Mouse (Mus musculus): ENCODE measurements at regions not wholly inside any gene's neighbourhood (a gene's known extent, or its start where the extent isn't known, plus 50 kb on each side); places are given as distances from the start of the nearest gene placed in this dataset.

- Histone ChIP-seq H3K27ac (ENCODE audit: low read length) (no peak overlapping the region), H3K4me2 (ENCODE audit: low read depth, low read length) (no peak overlapping the region), H3K27me3 (ENCODE audit: control insufficient read depth, insufficient read depth, low read length) (no peaks in the 10 kb centered on the region), H3K9ac (ENCODE audit: low read length) (no peak overlapping the region), H3K36me3 (ENCODE audit: control insufficient read depth, insufficient read depth, low read length) (no peaks in the 10 kb centered on the region), H3K4me3 (replicated peaks; ENCODE audit: low read length) (no peak overlapping the region), H3K9me3 (replicated peaks; ENCODE audit: control insufficient read depth, low read length) (no peaks in the 10 kb centered on the region), H3K4me1 (ENCODE audit: control insufficient read depth, insufficient read depth, low read length) (no peaks in the 10 kb centered on the region)
- no peak for ATAC-seq (ENCODE audit: insufficient read depth, low FRiP score)
- WGBS: 71% methylated on average over 5 of the region's 5 CpGs
Measured at GRCm38 (mm10) chr1:45625921-45626320, 122.8 kb upstream of the Col5a2 start.

GRCm38 (mm10) chr1:45626733-45627132, 123.7 kb upstream of the Col5a2 start:
- Histone ChIP-seq H3K27ac (ENCODE audit: low read length) (no peak overlapping the region), H3K36me3 (ENCODE audit: control insufficient read depth, insufficient read depth, low read length) (no peaks in the 10 kb centered on the region), H3K4me2 (ENCODE audit: low read depth, low read length) (no peak overlapping the region), H3K9me3 (replicated peaks; ENCODE audit: control insufficient read depth, low read length) (no peaks in the 10 kb centered on the region), H3K4me1 (ENCODE audit: control insufficient read depth, insufficient read depth, low read length) (no peaks in the 10 kb centered on the region), H3K4me3 (replicated peaks; ENCODE audit: low read length) (no peak overlapping the region), H3K27me3 (ENCODE audit: control insufficient read depth, insufficient read depth, low read length) (no peaks in the 10 kb centered on the region), H3K9ac (ENCODE audit: low read length) (no peak overlapping the region)
- no peak for ATAC-seq (ENCODE audit: insufficient read depth, low FRiP score)
- 45% methylated on average over 2 of the region's 2 CpGs for WGBS

GRCm38 (mm10) chr1:45627840-45628239, 124.8 kb upstream of the Col5a2 start:
- no peak overlapping the region for H3K27ac ChIP-seq (ENCODE audit: low read length)
- no peak overlapping the region for H3K4me2 ChIP-seq (ENCODE audit: low read depth, low read length)
- 19% methylated on average over 2 of the region's 2 CpGs for WGBS
- H3K4me1 ChIP-seq (ENCODE audit: control insufficient read depth, insufficient read depth, low read length): no peaks in the 10 kb centered on the region
- H3K36me3 ChIP-seq (ENCODE audit: control insufficient read depth, insufficient read depth, low read length): no peaks in the 10 kb centered on the region
- no peak overlapping the region for H3K9ac ChIP-seq (ENCODE audit: low read length)
- no peaks in the 10 kb centered on the region for H3K27me3 ChIP-seq (ENCODE audit: control insufficient read depth, insufficient read depth, low read length)
- peaks cover 5% of the 10 kb centered on the region; the same call in 1 of the 2 replicates for H3K9me3 ChIP-seq (replicated peaks; ENCODE audit: control insufficient read depth, low read length)
- H3K4me3 ChIP-seq (replicated peaks; ENCODE audit: low read length): no peak overlapping the region
- ATAC-seq (ENCODE audit: insufficient read depth, low FRiP score): no peak

- Histone ChIP-seq H3K4me3 (replicated peaks; ENCODE audit: low read length) (no peak overlapping the region), H3K36me3 (ENCODE audit: control insufficient read depth, insufficient read depth, low read length) (no peaks in the 10 kb centered on the region), H3K4me1 (ENCODE audit: control insufficient read depth, insufficient read depth, low read length) (no peaks in the 10 kb centered on the region), H3K9me3 (replicated peaks; ENCODE audit: control insufficient read depth, low read length) (no peaks in the 10 kb centered on the region), H3K9ac (ENCODE audit: low read length) (no peak overlapping the region), H3K27ac (ENCODE audit: low read length) (no peak overlapping the region), H3K4me2 (ENCODE audit: low read depth, low read length) (no peak overlapping the region), H3K27me3 (ENCODE audit: control insufficient read depth, insufficient read depth, low read length) (no peaks in the 10 kb centered on the region)
- no peak for ATAC-seq (ENCODE audit: insufficient read depth, low FRiP score)
Measured at GRCm38 (mm10) chr1:45647301-45647700, 144.2 kb upstream of the Col5a2 start.

- no peak for ATAC-seq (ENCODE audit: insufficient read depth, low FRiP score)
- H3K4me2 ChIP-seq (ENCODE audit: low read depth, low read length): no peak overlapping the region
- H3K4me1 ChIP-seq (ENCODE audit: control insufficient read depth, insufficient read depth, low read length): no peaks in the 10 kb centered on the region
- no peak overlapping the region for H3K4me3 ChIP-seq (replicated peaks; ENCODE audit: low read length)
- no peak overlapping the region for H3K27ac ChIP-seq (ENCODE audit: low read length)
- WGBS: 84% methylated on average over 3 of the region's 3 CpGs
- H3K9me3 ChIP-seq (replicated peaks; ENCODE audit: control insufficient read depth, low read length): no peaks in the 10 kb centered on the region
- H3K36me3 ChIP-seq (ENCODE audit: control insufficient read depth, insufficient read depth, low read length): no peaks in the 10 kb centered on the region
- no peaks in the 10 kb centered on the region for H3K27me3 ChIP-seq (ENCODE audit: control insufficient read depth, insufficient read depth, low read length)
- no peak overlapping the region for H3K9ac ChIP-seq (ENCODE audit: low read length)
Measured at GRCm38 (mm10) chr1:45653248-45653647, 141.7 kb upstream of the Wdr75 start.

- ATAC-seq (ENCODE audit: insufficient read depth, low FRiP score): no peak
- Histone ChIP-seq H3K9me3 (replicated peaks; ENCODE audit: control insufficient read depth, low read length) (no peaks in the 10 kb centered on the region), H3K36me3 (ENCODE audit: control insufficient read depth, insufficient read depth, low read length) (no peaks in the 10 kb centered on the region), H3K27me3 (ENCODE audit: control insufficient read depth, insufficient read depth, low read length) (no peaks in the 10 kb centered on the region), H3K4me1 (ENCODE audit: control insufficient read depth, insufficient read depth, low read length) (no peaks in the 10 kb centered on the region), H3K27ac (ENCODE audit: low read length) (peak overlapping the region; percentile 42; the same call in 1 of the 2 replicates), H3K9ac (ENCODE audit: low read length) (no peak overlapping the region), H3K4me2 (ENCODE audit: low read depth, low read length) (no peak overlapping the region), H3K4me3 (replicated peaks; ENCODE audit: low read length) (no peak overlapping the region)
- WGBS: 68% methylated on average over 3 of the region's 3 CpGs
Measured at GRCm38 (mm10) chr1:45663882-45664520, 131.0 kb upstream of the Wdr75 start.

GRCm38 (mm10) chr1:45672443-45673156, 122.4 kb upstream of the Wdr75 start:
- 25% methylated on average over 5 of the region's 5 CpGs for whole genome bisulfite sequencing
- H3K27ac ChIP-seq (ENCODE audit: low read length): peak overlapping the region; percentile 57
- H3K4me2 ChIP-seq (ENCODE audit: low read depth, low read length): no peak overlapping the region
- H3K9me3 ChIP-seq (replicated peaks; ENCODE audit: control insufficient read depth, low read length): no peaks in the 10 kb centered on the region
- no peaks in the 10 kb centered on the region for H3K27me3 ChIP-seq (ENCODE audit: control insufficient read depth, insufficient read depth, low read length)
- H3K4me3 ChIP-seq (replicated peaks; ENCODE audit: low read length): no peak overlapping the region
- H3K36me3 ChIP-seq (ENCODE audit: control insufficient read depth, insufficient read depth, low read length): no peaks in the 10 kb centered on the region
- no peaks in the 10 kb centered on the region for H3K4me1 ChIP-seq (ENCODE audit: control insufficient read depth, insufficient read depth, low read length)
- no peak overlapping the region for H3K9ac ChIP-seq (ENCODE audit: low read length)
- ATAC-seq (ENCODE audit: insufficient read depth, low FRiP score): peak; percentile 91

GRCm38 (mm10) chr1:45675771-45676439, 119.1 kb upstream of the Wdr75 start:
- peak; percentile 65; the same call in 1 of the 2 replicates for ATAC-seq (ENCODE audit: insufficient read depth, low FRiP score)
- H3K27me3 ChIP-seq (ENCODE audit: control insufficient read depth, insufficient read depth, low read length): no peaks in the 10 kb centered on the region
- no peaks in the 10 kb centered on the region for H3K36me3 ChIP-seq (ENCODE audit: control insufficient read depth, insufficient read depth, low read length)
- no peak overlapping the region for H3K9ac ChIP-seq (ENCODE audit: low read length)
- no peaks in the 10 kb centered on the region for H3K4me1 ChIP-seq (ENCODE audit: control insufficient read depth, insufficient read depth, low read length)
- H3K4me2 ChIP-seq (ENCODE audit: low read depth, low read length): no peak overlapping the region
- H3K4me3 ChIP-seq (replicated peaks; ENCODE audit: low read length): no peak overlapping the region
- 60% methylated on average over 5 of the region's 5 CpGs for WGBS
- H3K9me3 ChIP-seq (replicated peaks; ENCODE audit: control insufficient read depth, low read length): no peaks in the 10 kb centered on the region
- peak overlapping the region; percentile 49; the same call in 1 of the 2 replicates for H3K27ac ChIP-seq (ENCODE audit: low read length)

Data from stomach, embryonic 16.5 days (tissue).